Mouse (Mus musculus) liver, postnatal 0 days (tissue): ENCODE data around the gene Cyp2c40. TPM values are rescaled to one million over a fixed set of nuclear protein-coding genes. Genes with fewer than 3 reads are reported as not detected.
A peak's percentile ranks its signal among the peaks of the same experiment; 100 is the strongest.

Experiments
- ATAC-seq: fragments of 200-750 bp; cut with Nextera tagmentation; 2 replicates; pipeline ENCODE4 v1.8.0; 2017; ENCODE audit warnings: mild to moderate bottlenecking, moderate library complexity
- DNase-seq: peaks from one replicate; pipeline ENCODE4 v3.0.0-alpha.2; 2016
- H3K27ac ChIP-seq: fragments of 300-500 bp; sonication (generic); 2 replicates; pipeline ENCODE4 v1.5.1; 2014; ENCODE audit warnings: antibody characterized with exemption, moderate library complexity, mild to moderate bottlenecking, low read depth
- H3K27me3 ChIP-seq: fragments of 300-500 bp; sonication (generic); 2 replicates; pipeline ENCODE4 v1.6.1; 2014; ENCODE audit warnings: low read length, control low read depth, mixed read lengths; ENCODE audit not compliant: insufficient read depth
- H3K36me3 ChIP-seq: fragments of 300-500 bp; sonication (generic); replicated peaks from 2 replicates; pipeline ENCODE4 v1.6.1; 2014; ENCODE audit warnings: mild to moderate bottlenecking, control low read depth, low read length, moderate library complexity, mixed read lengths; ENCODE audit not compliant: insufficient read depth
- H3K4me1 ChIP-seq: fragments of 300-500 bp; sonication (generic); 2 replicates; pipeline ENCODE4 v1.6.1; 2014; ENCODE audit warnings: antibody characterized with exemption, mild to moderate bottlenecking, control low read depth; ENCODE audit not compliant: insufficient read depth
- H3K4me2 ChIP-seq: fragments of 300-500 bp; sonication (generic); 2 replicates; pipeline ENCODE4 v1.6.1; 2014; ENCODE audit warnings: low read depth, mild to moderate bottlenecking, low read length, moderate library complexity, mixed read lengths
- H3K4me3 ChIP-seq: fragments of 300-500 bp; sonication (generic); 2 replicates; pipeline ENCODE4 v1.5.1; 2014; ENCODE audit warnings: low read depth, low read length
- H3K9ac ChIP-seq: fragments of 300-500 bp; sonication (generic); replicated peaks from 2 replicates; pipeline ENCODE4 v1.6.1; 2014; ENCODE audit warnings: mild to moderate bottlenecking, moderate library complexity
- H3K9me3 ChIP-seq: fragments of 300-500 bp; sonication (generic); 2 replicates; pipeline ENCODE4 v1.6.1; 2016; ENCODE audit warnings: mild to moderate bottlenecking, control low read depth, low read length, mixed read lengths
- CTCF ChIP-seq: sonication (generic); IDR thresholded peaks from 2 replicates; pipeline ENCODE4 v1.5.1; 2016; ENCODE audit warnings: antibody characterized with exemption, low read depth
- EP300 ChIP-seq: IDR thresholded peaks from 2 replicates; pipeline ENCODE4 v1.6.1; 2016; ENCODE audit warnings: antibody characterized with exemption, low read depth, mild to moderate bottlenecking
- WGBS: fragments of 180-500 bp; shearing (Covaris S2); extraction: QIAGEN DNeasy Blood & Tissue Kit; methylation state at CpG from one replicate; pipeline ENCODE4 v1.1.7; 2014; ENCODE audit not compliant: insufficient replicate concordance; 5-methylcytosine and 5-hydroxymethylcytosine counted together
- polyA plus RNA-seq: library from polyadenylated mRNA; unstranded; fragments of >200 nt; fragmentation: Nextera tagmentation; extraction: Ambion mirVana; gene quantifications from 2 replicates; pipeline ENCODE4 v1.2.1, GENCODE M21; 2015

The Cyp2c40 gene
- polyA plus RNA-seq, 1 experiment from 2014 or later: 147 TPM

DNA sequence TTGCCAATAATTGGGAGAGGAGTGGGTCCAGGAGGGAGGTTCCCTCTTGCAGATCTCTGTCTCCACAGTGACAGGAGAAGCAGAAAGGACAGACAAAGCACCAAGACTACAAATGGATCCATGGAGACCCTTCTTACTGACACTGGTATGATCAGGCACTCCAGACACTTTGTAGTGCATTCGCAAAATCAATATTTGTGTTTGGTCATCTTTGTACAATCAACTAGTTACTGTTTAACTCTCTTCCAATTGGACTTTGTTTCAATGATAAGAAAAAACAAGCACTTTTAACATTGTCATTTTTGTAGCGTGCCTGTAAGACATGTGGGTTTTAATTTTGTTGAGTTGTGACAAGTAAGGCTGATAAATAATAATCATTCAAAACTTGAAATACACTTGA lies 71.7 kb downstream of the Cyp2c40 start, which contains the start of gene Cyp2c68:
Cyp2c68 (minus strand) TSS at position 135 of the 400 bp plus-strand sequence.
- ATAC-seq: peak; percentile 79
- Histone ChIP-seq H3K27me3 (no peaks in the 10 kb centered on the region), H3K9ac (no peak within 1 kb of the TSS), H3K4me2 (peak within 1 kb of the TSS; percentile 7; the same call in 1 of the 2 replicates), H3K27ac (peak within 1 kb of the TSS; percentile 64; the same call in 1 of the 2 replicates), H3K4me1 (no peaks in the 10 kb centered on the region), H3K4me3 (peak within 1 kb of the TSS; percentile 35), H3K36me3 (no peaks in the 10 kb centered on the region), H3K9me3 (no peaks in the 10 kb centered on the region)
- DNase-seq: no peak
- 51% methylated on average over 2 of the region's 2 CpGs for WGBS
- TF ChIP-seq CTCF (no peak), EP300 (no peak)

Other genes with a start within 250 kb of the Cyp2c40 start
- gene Cyp2c67, start 163.8 kb downstream of the Cyp2c40 start, polyA plus RNA-seq: 9.2 and 14.6 TPM in 2 replicates
- gene Cyp2c68, start 71.8 kb downstream of the Cyp2c40 start, polyA plus RNA-seq: 288 and 352 TPM in 2 replicates
- 145 and 183 TPM in 2 replicates for gene Cyp2c69, start 74.0 kb upstream of the Cyp2c40 start, polyA plus RNA-seq
- gene Cyp2c37, start 179.6 kb upstream of the Cyp2c40 start, polyA plus RNA-seq: 67.2 and 98.1 TPM in 2 replicates